Mouse (Mus musculus): ENCODE data around the gene Trmt2a.
"Not testable (repeated sequence)": the region's sequence is repeated elsewhere in the genome, so short reads cannot be mapped to it uniquely, and the experiment has no call there.

The Trmt2a gene

GRCm38 (mm10) chr16:18289067-18289588 is 40.6 kb downstream of the Trmt2a start, which contains the start of gene Dgcr8:
Gene Dgcr8, minus strand, starts transcription at chr16:18289246.
- peak; percentile 94 for DNase-seq (ENCODE audit: low spot score)

- DNase-seq (ENCODE audit: low spot score) = not testable (repeated sequence)
Measured at GRCm38 (mm10) chr16:18289614-18290013, 41.1 kb downstream of the Trmt2a start.
